Mouse (Mus musculus): ENCODE measurements around the gene Ankrd34b.

- no peak for TF ChIP-seq HCFC1 (IDR thresholded peaks at IDR 0.05; ENCODE audit: borderline replicate concordance, insufficient read depth, low read length)
- no peak for TF ChIP-seq ZNF384 (IDR thresholded peaks at IDR 0.05; ENCODE audit: low read depth, low read length)
- TF ChIP-seq ZC3H11A (IDR thresholded peaks at IDR 0.05; ENCODE audit: borderline replicate concordance, low read depth, low read length), result no peak
- no peak for TF ChIP-seq MAFK (IDR thresholded peaks at IDR 0.05; ENCODE audit: insufficient read depth, low read depth, low read length)
Observed at GRCm38 (mm10) chr13:92403496-92403895, 22.2 kb upstream of the Ankrd34b start.

Measured in ES-E14 (cell line).